Mouse (Mus musculus) small intestine, adult 2 months (tissue): ENCODE measurements around the gene Coil.

Source experiments
- CTCF ChIP-seq: fragments of 200-500 bp; IDR thresholded peaks from 2 replicates; pipeline ENCODE4 v1.5.1; 2012; ENCODE audit warnings: low read depth, mild to moderate bottlenecking, control low read depth, inconsistent platforms, low read length, moderate library complexity, mixed read lengths; ENCODE audit not compliant: insufficient replicate concordance, insufficient read length; ENCODE audit errors: extremely low read depth
- POLR2A ChIP-seq: fragments of 200-500 bp; IDR thresholded peaks from 2 replicates; pipeline ENCODE4 v1.6.1; 2012; ENCODE audit warnings: low read depth, mild to moderate bottlenecking, control low read depth, inconsistent platforms, low read length, moderate library complexity

GRCm38 (mm10) chr11:88993625-88994024 lies 23.6 kb downstream of the Coil start:
- peak; percentile 62; the same call in 1 of the 2 replicates for TF ChIP-seq CTCF
- TF ChIP-seq POLR2A = no peak
